Mouse (Mus musculus) forebrain, postnatal 0 days (tissue): ENCODE data around the gene Spata31. TPM values are rescaled to one million over a fixed set of nuclear protein-coding genes. Genes with fewer than 3 reads are reported as not detected.

ENCODE experiments used
- ATAC-seq: fragments of 200-750 bp; cut with Nextera tagmentation; 2 replicates; pipeline ENCODE4 v1.8.0; 2017; ENCODE audit warnings: mild to moderate bottlenecking, moderate library complexity
- DNase-seq: peaks from one replicate; pipeline ENCODE4 v3.0.0-alpha.2; 2015
- H3K27ac ChIP-seq: fragments of 300-500 bp; sonication (generic); 2 replicates; pipeline ENCODE4 v1.5.1; 2014; ENCODE audit warnings: low read depth, mild to moderate bottlenecking, antibody characterized with exemption, low read length, moderate library complexity, mixed read lengths
- H3K27me3 ChIP-seq: fragments of 300-500 bp; sonication (generic); 2 replicates; pipeline ENCODE4 v1.6.1; 2014; ENCODE audit warnings: mild to moderate bottlenecking, low read length, mixed read lengths; ENCODE audit not compliant: insufficient read depth
- H3K36me3 ChIP-seq: fragments of 300-500 bp; sonication (generic); 2 replicates; pipeline ENCODE4 v1.6.1; 2014; ENCODE audit warnings: mild to moderate bottlenecking, moderate library complexity; ENCODE audit not compliant: insufficient read depth
- H3K4me1 ChIP-seq: fragments of 300-500 bp; sonication (generic); 2 replicates; pipeline ENCODE4 v1.6.1; 2014; ENCODE audit warnings: antibody characterized with exemption; ENCODE audit not compliant: insufficient read depth
- H3K4me2 ChIP-seq: fragments of 300-500 bp; sonication (generic); 2 replicates; pipeline ENCODE4 v1.6.1; 2014; ENCODE audit warnings: low read depth, mild to moderate bottlenecking, moderate library complexity
- H3K4me3 ChIP-seq: fragments of 300-500 bp; sonication (generic); 2 replicates; pipeline ENCODE4 v1.5.1; 2014; ENCODE audit warnings: low read depth, low read length, mixed read lengths
- H3K9ac ChIP-seq: fragments of 300-500 bp; sonication (generic); 2 replicates; pipeline ENCODE4 v1.6.1; 2014; ENCODE audit warnings: mild to moderate bottlenecking
- H3K9me3 ChIP-seq: fragments of 300-500 bp; sonication (generic); 2 replicates; pipeline ENCODE4 v1.6.1; 2016; ENCODE audit warnings: low read length
- CTCF ChIP-seq: sonication (generic); IDR thresholded peaks from 2 replicates; pipeline ENCODE4 v1.5.1; 2016; ENCODE audit warnings: antibody characterized with exemption, control low read depth, low read depth
- WGBS: fragments of 180-500 bp; shearing (Covaris S2); extraction: QIAGEN DNeasy Blood & Tissue Kit; methylation state at CpG from one replicate; pipeline ENCODE4 v1.1.7; 2014; 5-methylcytosine and 5-hydroxymethylcytosine counted together
- polyA plus RNA-seq: library from polyadenylated mRNA; unstranded; fragments of >200 nt; fragmentation: Nextera tagmentation; extraction: Ambion mirVana; gene quantifications from 2 replicates; pipeline ENCODE4 v1.2.1, GENCODE M21; 2015
- total RNA-seq: library from RNA; depleted of rRNA; stranded (reverse); fragments of >200 nt; gene quantifications from 2 replicates; pipeline ENCODE4 v1.2.3, GENCODE M21; 2014; rRNA removed

Spata31 gene
- total RNA-seq (not detected in 2 replicates), polyA plus RNA-seq (not detected in 2 replicates)

GRCm38 (mm10) chr13:64917191-64917590 is at the start of gene Spata31:
TSS of gene Spata31 (plus strand) at chr13:64917406.
- TF ChIP-seq CTCF = no peak
- no peak within 1 kb of the TSS for H3K27ac ChIP-seq
- H3K9me3 ChIP-seq = no peaks in the 10 kb centered on the region
- no peak for DNase-seq
- H3K4me2 ChIP-seq = no peak within 1 kb of the TSS
- H3K9ac ChIP-seq = no peak within 1 kb of the TSS
- H3K4me1 ChIP-seq = no peaks in the 10 kb centered on the region
- ATAC-seq = no peak
- no peak within 1 kb of the TSS for H3K4me3 ChIP-seq
- WGBS = 76% methylated on average over 1 of the region's 1 CpGs
- H3K27me3 ChIP-seq = no peaks in the 10 kb centered on the region
- H3K36me3 ChIP-seq = no peaks in the 10 kb centered on the region

DNA sequence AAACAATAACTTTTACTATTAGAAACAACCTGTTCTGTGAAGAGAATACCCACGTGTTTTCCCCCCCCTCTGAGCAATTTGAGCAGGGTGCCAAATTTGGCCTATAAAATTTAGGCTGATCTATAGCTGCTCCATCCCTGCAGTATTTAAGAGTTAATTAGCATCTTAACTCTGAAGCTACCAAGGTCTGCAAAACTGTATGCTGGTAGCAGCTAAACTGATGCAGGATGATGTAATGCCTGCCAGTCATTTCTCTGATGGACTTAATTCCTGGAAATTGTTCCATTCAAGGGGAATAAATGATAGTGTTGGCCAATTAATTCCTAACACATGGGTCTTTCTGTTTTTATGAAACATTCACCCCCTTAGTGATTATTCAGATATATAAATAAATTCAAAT is 14.1 kb upstream of the Spata31 start:
- no peaks in the 10 kb centered on the region for H3K4me1 ChIP-seq
- DNase-seq = no peak
- H3K4me2 ChIP-seq = no peak overlapping the region
- no peak for ATAC-seq
- 0 out of 2 replicates have a peak overlapping the region, but pooled peaks have one; percentile 35 for H3K9ac ChIP-seq
- peak overlapping the region; percentile 17; the same call in 1 of the 2 replicates for H3K4me3 ChIP-seq
- no peaks in the 10 kb centered on the region for H3K36me3 ChIP-seq
- no peak for TF ChIP-seq CTCF
- WGBS = 14% methylated on average over 1 of the region's 1 CpGs
- H3K27me3 ChIP-seq = no peaks in the 10 kb centered on the region
- H3K9me3 ChIP-seq = no peaks in the 10 kb centered on the region
- H3K27ac ChIP-seq = no peak overlapping the region

DNA sequence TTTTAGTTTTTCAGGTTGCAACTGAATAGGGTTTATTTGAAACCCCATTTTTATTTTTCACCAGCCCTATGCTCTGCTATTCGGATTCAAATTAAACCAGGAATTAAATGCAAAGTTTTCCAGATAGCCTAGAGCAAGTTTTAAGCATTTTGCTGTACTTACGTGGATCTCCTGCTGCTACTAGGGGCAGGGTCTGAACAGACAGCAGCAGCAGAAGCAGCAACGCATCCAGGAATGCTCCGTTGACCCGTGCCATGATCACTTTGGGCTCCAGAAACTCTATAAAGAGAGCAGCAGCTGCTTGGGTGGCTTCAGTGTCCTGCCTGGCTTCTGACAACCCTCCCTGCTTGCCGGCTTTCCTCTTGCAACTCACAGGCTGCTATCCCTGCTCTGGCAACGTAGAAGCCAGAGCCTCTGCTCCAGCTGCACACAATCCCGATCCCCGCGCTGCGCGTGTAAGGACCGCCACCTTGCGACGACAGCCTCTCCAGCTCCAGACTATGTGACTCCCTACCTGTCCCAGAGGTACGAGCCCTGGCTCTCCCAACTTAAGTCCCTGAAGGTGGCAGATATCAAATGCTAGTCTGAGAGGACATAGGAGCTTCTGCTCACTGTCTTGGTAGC is 13.5 kb upstream of the Spata31 start, which contains the start of gene Cntnap3:
Gene Cntnap3, minus strand, starts transcription at position 371 of the 624 bp plus-strand sequence.
- Histone ChIP-seq H3K27me3 (no peaks in the 10 kb centered on the region), H3K27ac (no peak within 1 kb of the TSS), H3K4me1 (no peaks in the 10 kb centered on the region), H3K4me3 (peak within 1 kb of the TSS; percentile 34), H3K9me3 (no peaks in the 10 kb centered on the region), H3K4me2 (peak within 1 kb of the TSS; percentile 51), H3K9ac (peak within 1 kb of the TSS; percentile 35; the same call in 1 of the 2 replicates), H3K36me3 (no peaks in the 10 kb centered on the region)
- peak; percentile 78 for TF ChIP-seq CTCF
- 5% methylated on average over 16 of the region's 16 CpGs for WGBS
- ATAC-seq (peak; percentile 99), DNase-seq (peak; percentile 83)

Other genes with a start within 250 kb of the Spata31 start
- gene Cntnap3, start 13.5 kb upstream of the Spata31 start, total RNA-seq = 5.8 and 7.4 TPM in 2 replicates
- gene Cntnap3, start 13.5 kb upstream of the Spata31 start, polyA plus RNA-seq = 3.1 and 4.0 TPM in 2 replicates
- not detected in 2 replicates for gene Spata31d1c, start 115.7 kb downstream of the Spata31 start, total RNA-seq
- not detected in 2 replicates for gene Spata31d1c, start 115.7 kb downstream of the Spata31 start, polyA plus RNA-seq
- gene Prss47, start 135.4 kb downstream of the Spata31 start, total RNA-seq = not detected in 2 replicates
- not detected in 2 replicates for gene Prss47, start 135.4 kb downstream of the Spata31 start, polyA plus RNA-seq
- gene Mfsd14b, start 195.6 kb downstream of the Spata31 start, total RNA-seq = 28.2 and 38.0 TPM in 2 replicates
- 13.7 and 18.4 TPM in 2 replicates for gene Mfsd14b, start 195.6 kb downstream of the Spata31 start, polyA plus RNA-seq
- gene Olfr465-ps1, start 220.7 kb downstream of the Spata31 start, total RNA-seq = not detected in 2 replicates
- not detected in 2 replicates for gene Olfr465-ps1, start 220.7 kb downstream of the Spata31 start, polyA plus RNA-seq
- gene Olfr466, start 232.8 kb downstream of the Spata31 start, total RNA-seq = not detected in 2 replicates
- not detected in 2 replicates for gene Olfr466, start 232.8 kb downstream of the Spata31 start, polyA plus RNA-seq